Mouse (Mus musculus): ENCODE measurements around the gene Gm13539.
"Not testable (repeated sequence)": the region's sequence is repeated elsewhere in the genome, so short reads cannot be mapped to it uniquely, and the experiment has no call there.

Gm13539 gene

GRCm38 (mm10) chr2:25781957-25782356 lies at the start of gene Gm13539:
Gene Gm13539 (plus strand): TSS chr2:25782257.
- no peak for DNase-seq

GRCm38 (mm10) chr2:25733199-25733930 lies 48.7 kb upstream of the Gm13539 start:
- DNase-seq = no peak

- not testable (repeated sequence) for DNase-seq
Observed at GRCm38 (mm10) chr2:25736709-25737108, 45.3 kb upstream of the Gm13539 start, which contains the start of gene Obp2b. Gene Obp2b (plus strand): TSS chr2:25737009.

- DNase-seq = no peak
Observed at GRCm38 (mm10) chr2:25741671-25742070, 40.4 kb upstream of the Gm13539 start.

GRCm38 (mm10) chr2:25754201-25754600 lies 27.9 kb upstream of the Gm13539 start:
- DNase-seq = no peak

- no peak for DNase-seq
Observed at GRCm38 (mm10) chr2:25758064-25758625, 23.9 kb upstream of the Gm13539 start.

- DNase-seq = no peak
Observed at GRCm38 (mm10) chr2:25765269-25765668, 16.8 kb upstream of the Gm13539 start, which contains the start of gene Lcn3. Gene Lcn3 (plus strand): TSS chr2:25765569.

GRCm38 (mm10) chr2:25767764-25768163 lies 14.3 kb upstream of the Gm13539 start:
- no peak for DNase-seq

- no peak for DNase-seq
Observed at GRCm38 (mm10) chr2:25773507-25773906, 8.6 kb upstream of the Gm13539 start.

- no peak for DNase-seq
Observed at GRCm38 (mm10) chr2:25774640-25775039, 7.4 kb upstream of the Gm13539 start.

- DNase-seq = no peak
Observed at GRCm38 (mm10) chr2:25775991-25776390, 6.1 kb upstream of the Gm13539 start.

- DNase-seq = no peak
Observed at GRCm38 (mm10) chr2:25776717-25777116, 5.3 kb upstream of the Gm13539 start, which contains the start of gene Lcn11. Gene Lcn11 (plus strand): TSS chr2:25777017.

GRCm38 (mm10) chr2:25779076-25779475 lies 3.0 kb upstream of the Gm13539 start:
- DNase-seq = no peak

GRCm38 (mm10) chr2:25780921-25781320 lies 1.1 kb upstream of the Gm13539 start:
- peak; percentile 38 for DNase-seq

GRCm38 (mm10) chr2:25785573-25786322 lies 3.7 kb downstream of the Gm13539 start:
- no peak for DNase-seq

GRCm38 (mm10) chr2:25789092-25789491 lies 7.0 kb downstream of the Gm13539 start:
- DNase-seq = no peak

- DNase-seq = no peak
Observed at GRCm38 (mm10) chr2:25797635-25798034, 15.6 kb downstream of the Gm13539 start.

GRCm38 (mm10) chr2:25798065-25798464 lies 16.0 kb downstream of the Gm13539 start:
- no peak for DNase-seq

- DNase-seq = no peak
Observed at GRCm38 (mm10) chr2:25811711-25812110, 29.7 kb downstream of the Gm13539 start.

GRCm38 (mm10) chr2:25813364-25813763 lies 31.3 kb downstream of the Gm13539 start:
- no peak for DNase-seq

- not testable (repeated sequence) for DNase-seq
Observed at GRCm38 (mm10) chr2:25815748-25816147, 33.7 kb downstream of the Gm13539 start, which contains the start of gene Glt6d1. Gene Glt6d1 (minus strand): TSS chr2:25815848.

- no peak for DNase-seq
Observed at GRCm38 (mm10) chr2:25822806-25823205, 40.7 kb downstream of the Gm13539 start, which contains the start of gene Lcn9. Gene Lcn9 (plus strand): TSS chr2:25823153.

GRCm38 (mm10) chr2:25824751-25825150 lies 42.7 kb downstream of the Gm13539 start:
- DNase-seq = no peak
